8 mouse cellular contexts compared by ENCODE assay signal in genomic region chr11:80784294-80784743, GRCm38 (mm10). TPM values are rescaled to one million over a fixed set of nuclear protein-coding genes. Genes with fewer than 3 reads are reported as not detected.
DNase-seq lines count a peak whose midpoint lies in the region; ATAC-seq and TF ChIP-seq lines count a peak whose summit lies in the region.

No protein-coding gene starts in this region.

- no peaks in the 10 kb centered on the region for H3K27me3 ChIP-seq in liver, postnatal 0 days (ENCODE audit: insufficient read depth, low read length)
- H3K27me3 ChIP-seq in stomach, embryonic 16.5 days (ENCODE audit: control insufficient read depth, insufficient read depth, low read length) = no peaks in the 10 kb centered on the region
- H3K27me3 ChIP-seq in forebrain, embryonic 10.5 days (ENCODE audit: poor library complexity, severe bottlenecking) = peaks cover 4% of the 10 kb centered on the region

- peaks cover 22% of the 10 kb centered on the region; the same call in 1 of the 2 replicates for H3K4me1 ChIP-seq in liver, postnatal 0 days (ENCODE audit: insufficient read depth)
- 0 out of 2 replicates have a peak, but pooled peaks cover 3% of the 10 kb centered on the region for H3K4me1 ChIP-seq in stomach, embryonic 16.5 days (ENCODE audit: control insufficient read depth, insufficient read depth, low read length)
- H3K4me1 ChIP-seq in forebrain, embryonic 10.5 days = peaks cover 10% of the 10 kb centered on the region

- peak overlapping the region; percentile 95 for H3K27ac ChIP-seq in liver, postnatal 0 days (ENCODE audit: low read depth)
- H3K27ac ChIP-seq in stomach, embryonic 16.5 days (ENCODE audit: low read length) = peak overlapping the region; percentile 97
- H3K27ac ChIP-seq in forebrain, embryonic 10.5 days = no peak overlapping the region

- H3K36me3 ChIP-seq in liver, postnatal 0 days (replicated peaks; ENCODE audit: insufficient read depth, low read length) = no peaks in the 10 kb centered on the region
- H3K36me3 ChIP-seq in stomach, embryonic 16.5 days (ENCODE audit: control insufficient read depth, insufficient read depth, low read length) = no peaks in the 10 kb centered on the region
- H3K36me3 ChIP-seq in forebrain, embryonic 10.5 days (replicated peaks) = no peaks in the 10 kb centered on the region

- 0 out of 2 replicates have a peak, but pooled peaks have one; percentile 51 for TF ChIP-seq EP300 in liver, postnatal 0 days (IDR thresholded peaks at IDR 0.05; ENCODE audit: low read depth)

- H3K9ac ChIP-seq in liver, postnatal 0 days (replicated peaks) = peak overlapping the region; percentile 61
- no peak overlapping the region for H3K9ac ChIP-seq in stomach, embryonic 16.5 days (ENCODE audit: low read length)

- 16% methylated on average over 3 of the region's 3 CpGs for WGBS in liver, postnatal 0 days (ENCODE audit: insufficient replicate concordance)
- 14% methylated on average over 3 of the region's 3 CpGs for WGBS in stomach, embryonic 16.5 days
- WGBS in forebrain, embryonic 10.5 days = 79% methylated on average over 3 of the region's 3 CpGs

- peak; percentile 81 to 86 for DNase-seq in lung, adult 18-20 months
- DNase-seq in lung, postnatal 14 days = no peak
- peak; percentile 80 for DNase-seq in kidney, adult 18-20 months
- peak; percentile 74 for DNase-seq in liver, postnatal 0 days
- no peak for DNase-seq in forebrain, embryonic 10.5 days (ENCODE audit: extremely low spot score, low spot score)
- no peak for DNase-seq in gastrocnemius, adult 18-20 months (ENCODE audit: low spot score)
- DNase-seq in layer of hippocampus, adult 9-11 months = no peak

- ATAC-seq in liver, postnatal 0 days = peak; percentile 62
- ATAC-seq in stomach, embryonic 16.5 days (ENCODE audit: insufficient read depth, low FRiP score) = peak; percentile 84

- no peak for TF ChIP-seq CTCF in liver, postnatal 0 days (IDR thresholded peaks at IDR 0.05; ENCODE audit: low read depth)

- peak overlapping the region; percentile 2 for H3K4me3 ChIP-seq in liver, postnatal 0 days (ENCODE audit: low read depth, low read length)
- H3K4me3 ChIP-seq in stomach, embryonic 16.5 days (replicated peaks; ENCODE audit: low read length) = no peak overlapping the region
- H3K4me3 ChIP-seq in forebrain, embryonic 10.5 days = no peak overlapping the region

- H3K9me3 ChIP-seq in liver, postnatal 0 days (ENCODE audit: low read length) = no peaks in the 10 kb centered on the region
- no peaks in the 10 kb centered on the region for H3K9me3 ChIP-seq in stomach, embryonic 16.5 days (replicated peaks; ENCODE audit: control insufficient read depth, low read length)
- H3K9me3 ChIP-seq in forebrain, embryonic 10.5 days = no peaks in the 10 kb centered on the region

- H3K4me2 ChIP-seq in liver, postnatal 0 days (ENCODE audit: low read depth, low read length) = peak overlapping the region; percentile 60
- peak overlapping the region; percentile 27; the same call in 1 of the 2 replicates for H3K4me2 ChIP-seq in stomach, embryonic 16.5 days (ENCODE audit: low read depth, low read length)

RNA-seq across cellular contexts. Expression of gene Myo1d, which starts 4.5 kb away (rescaled TPM):
- 4.5 and 4.6 TPM in 2 replicates for polyA plus RNA-seq in liver, postnatal 0 days (2015; fragmentation: Nextera tagmentation; extraction: Ambion mirVana)
- polyA plus RNA-seq in stomach, embryonic 16.5 days (2015; fragmentation: Nextera tagmentation; extraction: Ambion mirVana) = 31.7 and 33.8 TPM in 2 replicates
- polyA plus RNA-seq in forebrain, embryonic 10.5 days (2016; fragmentation: Nextera tagmentation; extraction: Ambion mirVana) = 2.0 and 2.3 TPM in 2 replicates
- 1 to 10 TPM; 2.7 to 4.2 TPM for total RNA-seq in gastrocnemius, adult 18-20 months (2021)

RNA-seq across cellular contexts. Expression of gene Tmem98, which starts 25.7 kb away (rescaled TPM):
- 19.7 and 21.5 TPM in 2 replicates for polyA plus RNA-seq in liver, postnatal 0 days (2015; fragmentation: Nextera tagmentation; extraction: Ambion mirVana)
- 111 and 121 TPM in 2 replicates for polyA plus RNA-seq in stomach, embryonic 16.5 days (2015; fragmentation: Nextera tagmentation; extraction: Ambion mirVana)
- polyA plus RNA-seq in forebrain, embryonic 10.5 days (2016; fragmentation: Nextera tagmentation; extraction: Ambion mirVana) = 92.0 and 95.6 TPM in 2 replicates
- under 1 TPM; 0.71 to 0.78 TPM for total RNA-seq in gastrocnemius, adult 18-20 months (2021)

Comparison
In these comparisons a context has a peak if more than half of its experiments do, and no peak if none do; other contexts are left out.
1. DNase-seq: peak in lung, adult 18-20 months (2 of 2), kidney, adult 18-20 months (single experiment) and liver, postnatal 0 days (single experiment); none in lung, postnatal 14 days (single experiment), forebrain, embryonic 10.5 days (single experiment), gastrocnemius, adult 18-20 months (single experiment) and layer of hippocampus, adult 9-11 months (single experiment).